Comparison of ENCODE assay signal across 8 mouse cellular contexts in the genomic region with DNA sequence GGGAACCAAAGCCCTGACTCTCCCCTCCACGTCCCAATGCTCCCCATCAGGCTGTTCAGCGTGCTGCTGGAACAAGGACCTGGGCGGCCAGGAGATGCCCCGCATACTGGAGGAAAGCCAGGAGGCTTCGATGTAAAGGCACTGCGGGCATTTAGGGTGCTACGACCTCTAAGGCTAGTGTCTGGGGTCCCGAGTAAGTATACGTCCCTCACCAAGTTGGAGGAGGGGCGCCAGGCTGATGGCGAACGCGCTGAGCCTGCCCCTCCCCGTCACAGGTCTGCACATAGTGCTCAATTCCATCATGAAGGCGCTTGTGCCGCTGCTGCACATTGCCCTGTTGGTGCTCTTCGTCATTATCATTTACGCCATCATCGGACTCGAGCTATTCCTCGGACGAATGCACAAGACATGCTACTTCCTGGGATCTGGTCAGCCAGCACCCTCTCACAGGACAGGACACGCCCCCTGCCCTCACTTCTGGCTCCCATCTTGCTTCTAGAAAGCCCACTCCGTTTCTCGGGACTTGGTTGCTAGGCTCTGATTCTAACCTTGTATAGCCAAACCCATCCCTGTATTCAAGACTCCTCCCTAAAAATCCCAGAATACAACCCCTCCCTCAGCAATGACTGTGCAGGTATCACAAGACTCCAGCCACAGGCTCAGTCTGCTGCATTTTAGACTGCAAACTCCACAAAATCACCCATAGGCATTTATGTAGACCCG. TPM values are rescaled to one million over a fixed set of nuclear protein-coding genes. Genes with fewer than 3 reads are reported as not detected.
DNase-seq lines count a peak whose midpoint lies in the region; ATAC-seq and TF ChIP-seq lines count a peak whose summit lies in the region.

No protein-coding gene starts in this region.

- H3K4me3 ChIP-seq in heart, embryonic 15.5 days: peak overlapping the region; percentile 48
- H3K4me3 ChIP-seq in bone marrow macrophage, adult 2 months (ENCODE audit: insufficient read depth, low read length): peak overlapping the region; percentile 44
- peak overlapping the region; percentile 9; the same call in 1 of the 2 replicates for H3K4me3 ChIP-seq in embryonic fibroblast, embryonic 13.5 days (ENCODE audit: insufficient read depth, low read length)
- peak overlapping the region; percentile 37 for H3K4me3 ChIP-seq in limb, embryonic 12.5 days (replicated peaks)
- no peak overlapping the region for H3K4me3 ChIP-seq in lung, adult 2 months (replicated peaks; ENCODE audit: extremely low read depth, low read depth, low read length)

- H3K9me3 ChIP-seq in heart, embryonic 15.5 days (replicated peaks): no peaks in the 10 kb centered on the region
- H3K9me3 ChIP-seq in limb, embryonic 12.5 days: no peaks in the 10 kb centered on the region

- H3K27ac ChIP-seq in heart, embryonic 15.5 days: no peak overlapping the region
- no peak overlapping the region for H3K27ac ChIP-seq in bone marrow macrophage, adult 2 months (ENCODE audit: insufficient read depth, low read depth, low read length)
- H3K27ac ChIP-seq in embryonic fibroblast, embryonic 13.5 days (ENCODE audit: insufficient read depth, low read length): no peak overlapping the region
- no peak overlapping the region for H3K27ac ChIP-seq in limb, embryonic 12.5 days

- no peak for TF ChIP-seq CTCF in bone marrow macrophage, adult 2 months (IDR thresholded peaks at IDR 0.05; ENCODE audit: low read depth, low read length)
- no peak for TF ChIP-seq CTCF in embryonic fibroblast, embryonic 13.5 days (IDR thresholded peaks at IDR 0.05; ENCODE audit: borderline replicate concordance, insufficient read depth, low read length)
- no peak for TF ChIP-seq CTCF in lung, adult 2 months (IDR thresholded peaks at IDR 0.05; ENCODE audit: insufficient read depth, low read length)

- DNase-seq in heart, postnatal 25 days (ENCODE audit: low spot score): no peak
- DNase-seq in retina, embryonic 14.5 days (ENCODE audit: low spot score): peak; percentile 38
- no peak for DNase-seq in spleen, adult 12 weeks (ENCODE audit: low spot score)
- no peak for DNase-seq in lung, adult 2 months

- 0 out of 2 replicates have a peak overlapping the region, but pooled peaks have one; percentile 21 for H3K9ac ChIP-seq in heart, embryonic 15.5 days
- no peak overlapping the region; the same call in 1 of the 2 replicates for H3K9ac ChIP-seq in limb, embryonic 12.5 days (replicated peaks)

- no peaks in the 10 kb centered on the region for H3K27me3 ChIP-seq in heart, embryonic 15.5 days
- peaks cover 18% of the 10 kb centered on the region for H3K27me3 ChIP-seq in limb, embryonic 12.5 days

- peak overlapping the region; percentile 78 for H3K4me2 ChIP-seq in heart, embryonic 15.5 days
- H3K4me2 ChIP-seq in limb, embryonic 12.5 days: peak overlapping the region; percentile 67

- TF ChIP-seq POLR2A in bone marrow macrophage, adult 2 months (IDR thresholded peaks at IDR 0.05; ENCODE audit: borderline replicate concordance, low read depth, low read length): no peak
- no peak for TF ChIP-seq POLR2A in embryonic fibroblast, embryonic 13.5 days (IDR thresholded peaks at IDR 0.05; ENCODE audit: low read depth, low read length)
- TF ChIP-seq POLR2A in lung, adult 2 months (IDR thresholded peaks at IDR 0.05; ENCODE audit: borderline replicate concordance, extremely low read depth, low read depth, low read length): no peak

- no peak for ATAC-seq in heart, embryonic 15.5 days (replicated peaks; ENCODE audit: insufficient number of reproducible peaks, insufficient read depth, low FRiP score, low read depth)
- no peak for ATAC-seq in limb, embryonic 12.5 days (ENCODE audit: insufficient number of reproducible peaks, insufficient read depth, low FRiP score, low TSS enrichment, low read depth)

- H3K4me1 ChIP-seq in heart, embryonic 15.5 days (replicated peaks): no peaks in the 10 kb centered on the region
- peaks cover 4% of the 10 kb centered on the region; the same call in 1 of the 2 replicates for H3K4me1 ChIP-seq in bone marrow macrophage, adult 2 months (ENCODE audit: control insufficient read depth, insufficient read depth, low read length)
- no peaks in the 10 kb centered on the region for H3K4me1 ChIP-seq in embryonic fibroblast, embryonic 13.5 days (ENCODE audit: control insufficient read depth, insufficient read depth, low read length)
- no peaks in the 10 kb centered on the region for H3K4me1 ChIP-seq in limb, embryonic 12.5 days (replicated peaks)
- no peaks in the 10 kb centered on the region for H3K4me1 ChIP-seq in lung, adult 2 months (ENCODE audit: control insufficient read depth, insufficient read depth, low read length)

- H3K36me3 ChIP-seq in heart, embryonic 15.5 days: no peaks in the 10 kb centered on the region
- no peaks in the 10 kb centered on the region for H3K36me3 ChIP-seq in limb, embryonic 12.5 days

- WGBS in heart, embryonic 15.5 days: 18% methylated on average over 26 of the region's 26 CpGs
- WGBS in limb, embryonic 12.5 days: 19% methylated on average over 26 of the region's 26 CpGs
- WGBS in lung, adult 2 months: 42% methylated on average over 26 of the region's 26 CpGs

- intact Hi-C loops in heart, postnatal 25 days (cut with DNase I): no loop called here

RNA-seq across cellular contexts. Expression of a gene that starts 3.8 kb away (rescaled TPM):
- not detected in 2 replicates for polyA plus RNA-seq in heart, embryonic 15.5 days (2015; fragmentation: Nextera tagmentation; extraction: Ambion mirVana)
- total RNA-seq in heart, postnatal 25 days (2021): not detected
- 0.55 and 1.1 TPM in 2 replicates for polyA plus RNA-seq in bone marrow macrophage, adult 2 months (2012; ENCODE audit: insufficient read depth, insufficient read length, missing spikeins)
- not detected in 2 replicates for polyA plus RNA-seq in embryonic fibroblast, embryonic 13.5 days (2011; ENCODE audit: insufficient read length, low read depth, missing spikeins)
- polyA plus RNA-seq in limb, embryonic 12.5 days (2016; fragmentation: Nextera tagmentation; extraction: Ambion mirVana): not detected in 2 replicates
- 0.08 and 0.11 TPM in 2 replicates for polyA plus RNA-seq in lung, adult 2 months (2012; rRNA removed)

RNA-seq across cellular contexts. Expression of a gene that starts 5.4 kb away (rescaled TPM):
- 16.4 and 21.4 TPM in 2 replicates for polyA plus RNA-seq in heart, embryonic 15.5 days (2015; fragmentation: Nextera tagmentation; extraction: Ambion mirVana)
- total RNA-seq in heart, postnatal 25 days (2021): 10 to 100 TPM; 11.6 to 11.9 TPM
- 35.0 and 35.8 TPM in 2 replicates for polyA plus RNA-seq in bone marrow macrophage, adult 2 months (2012; ENCODE audit: insufficient read depth, insufficient read length, missing spikeins)
- polyA plus RNA-seq in embryonic fibroblast, embryonic 13.5 days (2011; ENCODE audit: insufficient read length, low read depth, missing spikeins): 12.8 and 14.3 TPM in 2 replicates
- 31.2 and 32.8 TPM in 2 replicates for polyA plus RNA-seq in limb, embryonic 12.5 days (2016; fragmentation: Nextera tagmentation; extraction: Ambion mirVana)
- polyA plus RNA-seq in lung, adult 2 months (2012; rRNA removed): 14.5 and 15.6 TPM in 2 replicates

RNA-seq across cellular contexts. Expression of a gene that starts 27.6 kb away (rescaled TPM):
- 0.64 and 2.8 TPM in 2 replicates for polyA plus RNA-seq in heart, embryonic 15.5 days (2015; fragmentation: Nextera tagmentation; extraction: Ambion mirVana)
- 1 to 10 TPM; 1.7 to 2.4 TPM for total RNA-seq in heart, postnatal 25 days (2021)
- polyA plus RNA-seq in bone marrow macrophage, adult 2 months (2012; ENCODE audit: insufficient read depth, insufficient read length, missing spikeins): 4.2 and 7.1 TPM in 2 replicates
- polyA plus RNA-seq in embryonic fibroblast, embryonic 13.5 days (2011; ENCODE audit: insufficient read length, low read depth, missing spikeins): 0.18 and 0.19 TPM in 2 replicates
- polyA plus RNA-seq in limb, embryonic 12.5 days (2016; fragmentation: Nextera tagmentation; extraction: Ambion mirVana): 0.83 and 1.1 TPM in 2 replicates
- 3.7 and 5.8 TPM in 2 replicates for polyA plus RNA-seq in lung, adult 2 months (2012; rRNA removed)

RNA-seq across cellular contexts. Expression of a gene that starts 36.6 kb away (rescaled TPM):
- polyA plus RNA-seq in heart, embryonic 15.5 days (2015; fragmentation: Nextera tagmentation; extraction: Ambion mirVana): 1.7 and 2.0 TPM in 2 replicates
- 1 to 10 TPM; 2.2 to 2.5 TPM for total RNA-seq in heart, postnatal 25 days (2021)
- 0.24 and 2.3 TPM in 2 replicates for polyA plus RNA-seq in bone marrow macrophage, adult 2 months (2012; ENCODE audit: insufficient read depth, insufficient read length, missing spikeins)
- polyA plus RNA-seq in embryonic fibroblast, embryonic 13.5 days (2011; ENCODE audit: insufficient read length, low read depth, missing spikeins): 2.9 and 3.1 TPM in 2 replicates
- polyA plus RNA-seq in limb, embryonic 12.5 days (2016; fragmentation: Nextera tagmentation; extraction: Ambion mirVana): 1.9 and 2.4 TPM in 2 replicates
- 3.5 and 4.2 TPM in 2 replicates for polyA plus RNA-seq in lung, adult 2 months (2012; rRNA removed)

RNA-seq across cellular contexts. Expression of a gene that starts 37.3 kb away (rescaled TPM):
- 0.18 TPM in 1 of 2 replicates, not detected in the other for polyA plus RNA-seq in heart, embryonic 15.5 days (2015; fragmentation: Nextera tagmentation; extraction: Ambion mirVana)
- total RNA-seq in heart, postnatal 25 days (2021): not detected
- polyA plus RNA-seq in bone marrow macrophage, adult 2 months (2012; ENCODE audit: insufficient read depth, insufficient read length, missing spikeins): not detected in 2 replicates
- not detected in 2 replicates for polyA plus RNA-seq in embryonic fibroblast, embryonic 13.5 days (2011; ENCODE audit: insufficient read length, low read depth, missing spikeins)
- 0.06 TPM in 1 of 2 replicates, not detected in the other for polyA plus RNA-seq in limb, embryonic 12.5 days (2016; fragmentation: Nextera tagmentation; extraction: Ambion mirVana)
- 0.37 and 0.59 TPM in 2 replicates for polyA plus RNA-seq in lung, adult 2 months (2012; rRNA removed)
